Mouse (Mus musculus): ENCODE measurements around the gene Pde1b. TPM values are rescaled to one million over a fixed set of nuclear protein-coding genes. Genes with fewer than 3 reads are reported as not detected.

Pde1b gene
- total RNA-seq, 2 experiments from 2014 or later, result 55.7 to 63.7 TPM

DNA sequence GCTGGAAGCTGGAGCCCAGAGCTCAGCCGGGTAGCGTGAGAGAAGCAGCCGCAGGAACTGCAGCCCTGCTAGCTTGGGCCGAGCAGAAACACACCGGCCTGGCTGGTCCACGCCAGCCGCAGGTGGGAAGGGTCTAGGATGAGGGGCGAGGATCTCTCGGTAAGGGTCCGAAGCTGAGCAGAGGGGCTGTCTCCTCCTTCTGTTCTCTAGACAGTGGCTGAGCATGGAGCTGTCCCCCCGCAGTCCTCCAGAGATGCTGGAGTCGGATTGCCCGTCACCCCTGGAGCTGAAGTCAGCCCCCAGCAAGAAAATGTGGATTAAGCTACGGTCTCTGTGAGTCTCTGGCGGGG, 392 bp downstream of the Pde1b start:
- DNase-seq (ENCODE audit: low spot score in 2 of 2), result no peak

DNA sequence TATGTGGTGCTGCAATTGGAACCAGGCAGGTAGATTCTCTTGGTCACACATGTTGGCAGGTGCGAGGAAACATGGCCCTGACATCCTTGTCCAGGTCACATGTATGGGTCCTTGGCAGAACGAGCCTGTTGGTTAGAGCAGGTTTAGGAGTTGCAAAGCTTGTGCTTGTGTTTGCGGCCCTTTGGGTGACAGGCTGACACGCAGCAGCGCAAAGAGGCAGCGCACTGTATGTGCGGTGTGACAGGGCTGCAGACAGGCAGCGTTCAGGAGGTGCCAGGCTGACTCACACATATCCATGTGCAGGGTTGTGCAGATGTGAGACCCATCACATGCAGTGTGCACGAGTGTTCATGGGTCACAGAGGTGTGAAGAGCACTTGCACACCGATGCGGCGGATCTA, 826 bp downstream of the Pde1b start:
- peak in 1 of 2 experiments; percentile 26 for DNase-seq (ENCODE audit: low spot score in 2 of 2)

DNA sequence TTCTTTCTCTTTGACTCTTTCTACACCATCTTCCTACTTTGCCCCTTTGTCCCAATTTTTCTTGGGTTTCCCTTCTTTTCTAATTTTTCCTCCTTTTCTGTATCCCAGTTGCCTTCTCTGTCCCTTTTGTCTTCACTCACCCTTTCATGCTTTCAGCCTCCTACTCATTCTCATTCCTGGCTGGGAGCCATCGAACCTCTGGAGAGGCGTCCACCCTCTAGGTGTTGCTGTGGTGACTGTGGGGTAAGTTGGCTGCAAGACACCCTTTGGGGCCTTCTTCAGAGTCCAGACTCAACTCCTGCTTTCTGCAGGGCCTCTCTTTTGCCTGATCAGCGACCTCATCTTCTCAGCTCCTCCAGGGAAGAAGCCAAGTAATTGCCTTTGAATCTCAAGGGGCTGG, 6.5 kb downstream of the Pde1b start:
- DNase-seq (ENCODE audit: low spot score in 2 of 2), result no peak

DNA sequence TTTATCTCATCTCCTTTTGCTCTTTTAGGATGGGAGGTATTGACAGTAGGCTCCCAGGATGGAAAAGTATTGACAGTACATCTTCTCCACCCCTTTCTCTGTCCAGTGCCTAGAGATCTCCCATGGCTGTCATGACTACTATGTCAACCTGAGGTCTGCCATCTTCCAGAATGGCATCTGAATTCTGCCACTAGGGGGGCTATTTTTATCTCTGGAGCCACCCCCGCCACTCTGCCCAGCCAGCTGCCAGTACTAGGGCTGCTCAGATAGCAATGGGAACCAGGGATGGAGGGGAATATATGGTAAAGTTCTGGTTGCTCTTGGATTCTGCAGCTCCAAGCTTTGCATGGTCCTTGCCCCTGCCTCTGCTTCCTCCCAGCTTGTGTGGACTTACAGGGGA, 8.8 kb downstream of the Pde1b start:
- no peak for DNase-seq (ENCODE audit: low spot score in 2 of 2)

DNA sequence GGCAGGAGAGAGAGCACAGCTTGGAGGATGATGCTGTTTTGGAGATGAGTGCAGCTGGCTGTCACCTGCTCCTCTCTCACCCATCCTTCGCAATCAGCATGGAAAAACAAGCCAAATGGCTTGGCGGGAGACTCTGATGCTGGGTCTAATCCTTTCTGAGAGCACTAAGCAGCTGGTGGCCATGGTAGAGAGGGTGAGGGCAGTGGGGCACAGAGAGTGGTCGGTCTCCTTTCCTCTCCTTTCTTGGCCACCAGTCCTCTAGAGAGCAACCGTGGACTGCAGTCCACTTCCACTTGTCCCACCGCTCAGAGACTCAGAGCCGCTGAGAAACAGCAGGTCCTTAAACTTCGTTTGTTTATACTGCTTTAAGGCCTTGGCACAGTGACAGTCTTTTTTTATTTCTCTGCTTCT, 10.8 kb downstream of the Pde1b start:
- DNase-seq (ENCODE audit: low spot score in 2 of 2), result no peak

DNA sequence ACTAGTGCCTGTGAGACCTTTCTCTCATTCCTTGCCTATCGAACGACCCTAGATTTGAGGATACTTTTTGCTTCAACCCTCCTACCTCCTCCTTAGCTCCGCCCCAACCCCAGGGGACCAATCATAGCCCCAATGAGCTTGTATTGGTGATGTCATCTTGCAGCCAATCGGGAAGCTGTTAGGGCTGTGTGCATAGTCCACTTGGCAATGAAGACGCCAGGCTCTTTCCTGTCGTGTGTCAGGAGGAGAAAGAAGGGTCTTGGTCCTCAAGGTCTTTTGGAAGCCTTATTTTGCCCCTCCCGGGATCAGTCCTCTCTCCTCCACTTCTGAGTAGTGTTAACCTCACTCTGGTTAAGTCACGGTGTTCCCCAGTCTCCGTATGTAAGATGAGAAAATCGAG, 11.3 kb downstream of the Pde1b start:
- peak; percentile 71 to 82 for DNase-seq (ENCODE audit: low spot score in 2 of 2)

DNA sequence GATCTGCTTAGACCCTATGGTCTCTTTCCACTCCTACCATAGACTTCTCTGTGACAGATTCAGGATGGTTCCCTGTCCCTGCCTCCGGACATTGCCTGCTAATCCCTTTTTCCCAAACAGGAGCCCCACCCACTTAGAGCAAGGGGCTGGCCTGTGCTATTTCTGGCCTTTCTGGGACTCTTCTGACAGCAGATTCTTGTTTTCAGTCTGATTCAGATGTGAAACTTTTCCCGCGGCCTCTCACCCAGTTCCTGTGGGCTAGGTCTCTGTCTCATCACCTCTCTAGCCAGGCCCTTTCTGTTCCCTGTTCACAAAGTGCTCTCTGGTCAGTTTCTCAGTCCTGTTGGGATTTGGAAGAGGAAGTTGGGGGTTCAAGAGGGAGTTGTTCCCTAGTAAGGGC, 12.1 kb downstream of the Pde1b start:
- DNase-seq (ENCODE audit: low spot score in 2 of 2), result no peak

DNA sequence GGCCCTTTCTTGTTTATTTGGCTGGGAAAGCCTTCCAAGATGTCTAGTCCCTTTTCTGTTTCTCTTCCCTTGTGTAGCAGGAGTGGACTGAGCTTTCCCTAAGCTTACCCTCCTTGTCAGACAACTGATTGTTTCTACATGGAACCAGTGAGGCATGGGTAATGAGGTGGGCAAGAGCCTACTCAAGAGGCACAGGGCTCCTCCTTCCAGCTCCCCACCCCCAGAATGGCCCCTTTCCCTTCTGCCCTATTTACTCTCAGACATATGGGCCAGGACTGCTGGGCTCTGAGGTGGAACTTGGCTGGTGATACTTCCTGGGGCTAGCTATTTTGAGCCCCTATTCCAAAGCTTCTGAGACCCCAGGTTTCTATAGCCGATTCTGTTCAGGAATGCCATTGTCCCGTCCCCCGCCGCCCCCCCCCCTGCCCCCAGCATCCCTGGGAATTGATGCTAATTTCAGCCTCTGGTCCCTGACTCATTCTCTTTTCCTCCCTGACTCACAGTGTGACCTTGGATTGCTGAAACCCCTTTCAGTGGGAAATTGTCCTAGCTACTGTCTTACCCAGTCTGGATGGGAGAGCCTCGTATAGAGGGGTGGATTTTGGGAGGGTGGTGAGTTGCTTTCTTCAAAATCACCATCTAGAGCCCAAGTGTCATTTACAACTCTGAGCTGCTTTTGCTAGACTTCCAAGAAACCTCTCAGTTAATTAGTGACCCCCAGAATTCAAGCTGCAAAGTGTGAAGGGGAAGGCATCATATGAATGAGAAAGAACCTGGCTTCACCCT, 16.0 kb downstream of the Pde1b start:
- DNase-seq (ENCODE audit: low spot score in 2 of 2), result no peak

DNA sequence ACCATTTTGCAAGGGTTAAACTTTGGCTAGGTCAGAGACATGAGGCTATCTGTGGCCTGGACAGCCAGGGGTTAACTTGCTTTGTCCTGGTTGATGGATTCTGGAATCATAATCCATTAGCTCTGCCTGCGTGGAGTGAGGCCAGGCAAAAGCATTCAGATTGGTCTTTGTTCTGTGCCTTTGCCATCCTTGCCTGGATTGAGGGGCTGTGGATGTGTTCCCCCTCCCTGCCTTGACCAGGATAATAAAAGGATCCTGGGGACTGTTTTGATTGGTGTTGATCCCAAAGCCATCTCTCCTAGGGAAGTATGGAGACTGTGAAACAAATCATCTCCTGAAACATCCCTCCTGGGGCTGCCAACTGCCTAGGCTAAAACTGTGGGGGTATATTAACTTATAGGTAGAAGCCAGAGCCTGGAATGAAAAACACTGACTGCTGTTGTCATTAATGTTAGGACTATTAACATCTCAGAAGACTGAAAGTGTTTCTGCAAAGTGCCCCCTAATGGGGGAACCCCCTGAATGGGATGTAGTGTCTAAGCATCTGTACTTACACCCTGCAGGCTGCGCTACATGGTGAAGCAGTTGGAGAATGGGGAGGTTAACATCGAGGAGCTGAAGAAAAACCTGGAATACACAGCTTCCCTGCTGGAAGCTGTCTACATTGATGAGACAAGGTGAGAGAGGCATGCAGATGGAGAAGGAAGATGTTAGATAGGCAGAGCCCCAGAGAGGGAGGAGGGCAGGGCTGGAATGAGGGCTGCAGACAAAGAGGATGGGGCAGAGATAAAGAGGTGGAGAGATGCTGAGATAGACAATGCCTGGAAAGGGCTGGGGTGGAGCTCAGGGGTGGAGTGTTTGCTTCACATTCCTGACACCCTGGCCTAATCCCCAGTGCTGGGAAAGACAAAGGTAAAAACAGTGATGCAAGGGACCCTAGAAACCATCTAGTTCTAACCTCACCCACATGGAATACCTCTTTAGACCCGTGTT, 16.8 kb downstream of the Pde1b start:
- DNase-seq (ENCODE audit: low spot score in 2 of 2), result no peak

DNA sequence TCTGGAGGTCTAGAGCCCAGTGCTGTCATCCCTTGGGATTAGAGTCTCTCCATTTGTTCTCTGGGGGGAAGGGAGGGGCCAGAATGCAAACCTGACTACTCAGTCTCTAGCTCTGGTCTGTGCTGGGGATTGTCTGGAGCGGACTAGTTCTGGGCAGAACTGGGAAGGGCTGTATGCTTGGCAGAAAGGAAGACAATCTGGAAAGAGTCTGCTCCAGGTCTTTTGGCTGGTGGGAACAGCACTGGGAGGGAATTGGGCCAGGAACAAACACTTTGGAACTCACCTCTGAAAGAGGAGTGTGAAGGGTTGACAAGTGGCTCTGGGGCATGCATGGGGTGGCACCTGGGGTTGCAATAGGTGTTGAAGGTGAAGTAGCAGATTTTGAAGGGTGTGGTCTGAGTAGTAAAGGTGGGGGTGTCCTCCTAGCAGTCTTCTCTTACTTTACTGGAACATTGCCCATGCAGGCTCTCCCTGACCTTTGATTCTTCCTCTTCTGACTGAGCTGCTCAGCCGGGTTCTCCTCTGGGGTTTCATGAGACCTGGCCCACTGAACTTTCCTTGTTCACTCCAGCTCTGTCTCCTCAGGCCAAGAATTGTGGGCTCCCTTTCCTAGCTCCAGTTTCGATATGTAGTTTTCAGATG, 19.7 kb downstream of the Pde1b start:
- DNase-seq (ENCODE audit: low spot score in 2 of 2), result no peak

DNA sequence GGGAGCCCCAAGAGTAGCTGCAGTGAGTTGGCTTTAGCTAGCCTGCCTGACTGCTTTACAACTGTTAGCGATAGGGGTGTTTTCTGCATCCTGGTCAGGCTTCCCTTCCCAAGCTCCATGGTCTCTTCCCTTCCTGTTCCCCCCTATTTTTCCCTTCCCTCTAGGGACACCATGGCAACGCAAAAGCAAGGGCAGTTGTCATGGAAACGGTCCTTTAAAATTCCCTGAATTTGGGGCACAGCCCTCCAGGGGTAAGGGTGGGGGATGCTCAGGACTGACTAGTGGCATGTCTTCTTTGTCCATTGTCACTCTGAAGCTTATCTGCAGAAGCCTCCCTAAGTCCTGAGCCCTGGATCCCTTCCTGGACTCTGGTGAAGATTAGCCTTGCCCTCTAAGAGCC, 20.3 kb downstream of the Pde1b start:
- DNase-seq (ENCODE audit: low spot score in 2 of 2), result no peak

DNA sequence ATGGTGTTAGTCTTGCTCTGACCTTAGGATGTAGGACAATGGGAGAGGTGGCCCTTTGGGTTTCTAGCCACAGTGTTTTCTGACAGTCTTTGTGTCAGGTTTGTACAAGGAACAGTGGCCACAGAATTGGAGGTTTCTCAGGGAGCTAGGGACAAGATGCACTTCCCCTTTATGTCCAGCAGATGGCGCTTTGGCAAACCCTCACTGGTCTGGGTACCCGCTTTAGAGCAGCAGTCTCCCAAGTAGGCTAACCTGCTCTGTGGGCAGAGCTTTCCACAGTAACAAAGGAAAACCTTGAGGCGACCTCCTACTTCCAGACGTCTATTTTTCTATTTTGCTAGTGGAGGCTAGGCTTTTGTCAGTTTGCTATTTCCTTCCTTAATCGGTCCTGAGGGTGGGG, 27.5 kb downstream of the Pde1b start:
- peak; percentile 67 to 80 for DNase-seq (ENCODE audit: low spot score in 2 of 2)

DNA sequence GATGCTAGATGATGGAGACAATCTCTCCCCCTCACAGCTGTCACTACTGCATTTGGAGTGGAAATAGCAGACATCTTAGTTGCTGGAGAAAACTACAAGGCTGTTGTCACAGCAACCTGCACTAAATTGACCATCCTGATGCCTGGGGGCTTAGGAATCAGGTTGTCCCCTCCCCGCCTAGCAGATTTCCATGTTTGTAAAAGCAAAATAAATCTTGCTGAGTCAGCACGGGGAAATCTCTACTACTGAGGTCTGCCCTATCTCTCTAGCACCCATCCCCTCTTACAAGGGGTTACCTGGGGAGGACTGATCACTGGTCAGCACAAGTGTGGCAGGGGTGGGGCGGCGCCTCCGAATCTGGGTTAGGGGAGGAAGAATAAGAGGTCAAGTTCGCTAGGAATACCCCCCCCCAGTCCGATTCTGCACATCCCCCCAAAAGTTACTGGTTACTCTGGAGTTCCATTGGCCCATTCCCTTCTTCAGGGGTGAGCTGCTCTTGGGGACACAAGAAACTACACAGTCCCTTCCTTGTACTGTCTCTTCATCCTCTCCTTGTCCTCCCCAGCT, 31.3 kb downstream of the Pde1b start:
- no peak for DNase-seq (ENCODE audit: low spot score in 2 of 2)

DNA sequence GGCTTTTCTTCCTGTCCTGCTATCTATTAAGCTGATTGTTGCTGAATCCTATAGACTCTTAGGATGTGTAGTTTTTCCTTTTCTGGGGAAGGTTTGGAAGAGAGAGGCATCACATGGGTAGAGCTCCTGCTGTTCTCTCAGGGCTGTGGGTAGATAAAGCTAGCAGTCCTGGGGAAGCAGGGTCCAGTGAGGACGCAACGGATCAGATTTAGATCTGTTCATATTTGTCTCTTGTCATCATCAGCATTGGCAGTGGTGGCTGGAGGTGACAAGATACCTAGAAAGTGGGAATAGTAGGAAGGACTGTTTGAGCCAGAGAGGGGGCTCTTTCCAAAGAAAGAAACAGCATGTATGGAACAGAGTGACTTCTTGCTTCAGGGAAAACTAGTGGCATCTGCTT, 32.2 kb downstream of the Pde1b start:
- DNase-seq (ENCODE audit: low spot score in 2 of 2), result no peak

DNA sequence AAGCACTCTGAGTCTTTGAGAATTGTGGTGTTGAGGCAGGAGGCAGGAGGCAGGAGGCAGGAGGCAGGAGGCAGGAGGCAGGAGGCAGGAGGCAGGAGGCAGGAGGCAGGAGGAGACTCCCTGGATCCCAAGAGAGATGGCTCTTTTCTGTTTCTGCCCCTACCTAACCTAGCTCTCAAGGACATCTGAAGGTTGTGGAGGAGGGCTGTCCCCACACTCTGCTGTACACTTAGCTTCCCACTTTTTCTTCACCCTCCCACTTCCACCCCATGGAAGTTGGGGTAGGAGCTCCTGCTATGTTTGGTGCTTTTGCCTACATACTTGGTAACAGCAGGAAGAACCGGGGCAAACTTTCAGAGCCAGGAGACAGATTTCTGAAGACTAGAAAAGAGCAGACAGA, 33.0 kb downstream of the Pde1b start:
- DNase-seq (ENCODE audit: low spot score in 2 of 2), result no peak

DNA sequence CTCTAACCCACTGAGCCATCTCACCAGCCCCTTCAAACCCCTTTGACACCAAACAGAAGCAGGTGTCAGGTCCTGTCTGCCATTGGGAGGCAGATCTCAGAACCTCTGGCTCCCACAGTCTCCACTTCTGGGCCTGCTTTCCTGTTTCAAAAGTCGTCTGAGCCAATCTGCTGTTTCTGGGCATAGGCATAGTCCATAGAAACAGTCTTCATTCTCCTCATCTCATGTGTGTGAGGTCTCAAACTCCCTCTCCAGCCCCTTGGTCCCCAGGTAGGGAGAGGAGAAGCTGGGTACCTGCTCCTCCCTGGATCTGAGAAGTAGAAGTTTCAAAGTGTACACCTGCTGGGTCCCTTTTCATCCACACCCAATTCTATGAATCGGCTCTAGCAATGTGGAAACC, 33.6 kb downstream of the Pde1b start:
- DNase-seq (ENCODE audit: low spot score in 2 of 2), result no peak

DNA sequence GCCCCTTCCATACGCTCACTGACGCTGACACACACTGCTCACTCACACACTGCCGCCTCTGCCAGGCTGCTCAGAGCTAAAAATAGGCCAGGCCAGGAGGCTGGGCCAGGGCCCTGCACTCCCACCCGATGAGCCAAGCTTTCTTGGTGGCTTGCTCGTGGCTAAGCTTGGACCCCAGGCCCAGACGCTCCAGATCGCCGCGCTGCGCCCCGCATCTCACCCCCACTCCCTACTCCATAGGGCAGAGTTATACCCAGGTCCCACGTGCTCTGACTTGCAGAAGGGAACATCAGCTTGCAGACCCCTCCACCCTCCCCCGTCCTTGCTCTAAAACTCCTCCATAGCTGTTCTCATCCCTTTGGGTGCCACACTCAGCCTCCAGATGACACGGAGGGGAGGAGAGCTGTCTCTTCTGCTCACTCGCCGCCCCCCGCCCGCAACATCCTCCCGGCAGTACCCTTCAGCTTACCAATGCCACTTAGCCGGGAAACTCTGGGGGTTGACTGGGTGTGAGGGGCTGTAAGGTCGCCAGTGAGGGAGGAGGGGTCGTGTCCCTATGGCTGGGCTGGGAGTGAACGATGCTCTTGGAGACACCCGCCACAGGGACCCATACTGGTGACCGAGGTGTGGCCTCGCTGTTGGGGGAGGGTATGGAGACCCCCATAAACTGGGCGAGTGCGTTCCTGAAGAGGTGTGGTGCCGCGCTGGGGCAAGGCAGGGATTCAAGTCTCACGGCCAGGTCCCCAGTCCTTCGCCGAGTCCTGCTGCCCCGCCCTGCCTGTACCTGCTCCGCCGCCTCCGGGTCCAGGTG, 34.4 kb downstream of the Pde1b start:
- DNase-seq (ENCODE audit: low spot score in 2 of 2), result peak in 1 of 2 experiments; percentile 73

DNA sequence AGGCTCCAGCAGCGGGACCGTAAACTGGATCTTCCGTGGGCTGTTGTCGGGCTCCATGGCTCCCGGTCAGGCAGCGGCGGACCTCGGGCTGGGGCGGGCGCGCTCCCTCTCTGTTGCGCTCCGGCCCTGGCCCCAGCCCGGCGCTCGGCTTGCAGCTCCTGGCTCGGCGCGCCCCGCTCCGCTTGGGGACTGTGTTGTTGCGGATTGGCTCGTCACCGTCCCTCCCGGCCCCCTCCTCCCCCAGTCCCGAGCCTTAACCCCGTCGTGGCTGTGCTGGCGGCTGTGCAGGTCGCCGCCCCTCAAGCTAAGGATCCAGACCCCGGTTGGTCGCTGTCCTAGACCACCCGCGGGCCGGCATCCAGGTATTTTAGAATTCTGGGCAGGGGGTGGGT, 35.0 kb downstream of the Pde1b start, which contains the start of gene Ppp1r1a:
Gene Ppp1r1a (minus strand): TSS at position 182 of the 392 bp plus-strand sequence.
- DNase-seq (ENCODE audit: low spot score in 2 of 2), result peak; percentile 75 to 80

DNA sequence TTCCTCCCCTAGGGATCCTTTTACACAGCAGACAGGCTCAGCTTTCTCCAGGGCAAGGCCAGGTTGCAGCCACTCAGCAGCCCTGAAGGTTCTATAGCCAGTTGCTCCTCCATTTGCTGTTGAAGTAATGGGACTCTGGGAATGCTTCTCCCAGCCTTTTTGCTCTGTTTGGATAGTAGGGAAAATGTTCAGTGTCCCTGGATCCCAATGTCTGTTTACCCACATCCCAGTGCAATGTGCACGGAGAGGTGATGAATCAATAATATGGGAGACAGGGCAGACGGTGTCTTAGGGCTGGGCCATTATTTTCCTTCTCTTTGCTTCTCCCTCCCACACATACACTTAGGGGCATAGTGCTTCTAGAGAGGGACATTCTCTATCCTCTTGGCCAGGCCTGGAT, 36.4 kb downstream of the Pde1b start:
- peak in 1 of 2 experiments; percentile 0 for DNase-seq (ENCODE audit: low spot score in 2 of 2)

DNA sequence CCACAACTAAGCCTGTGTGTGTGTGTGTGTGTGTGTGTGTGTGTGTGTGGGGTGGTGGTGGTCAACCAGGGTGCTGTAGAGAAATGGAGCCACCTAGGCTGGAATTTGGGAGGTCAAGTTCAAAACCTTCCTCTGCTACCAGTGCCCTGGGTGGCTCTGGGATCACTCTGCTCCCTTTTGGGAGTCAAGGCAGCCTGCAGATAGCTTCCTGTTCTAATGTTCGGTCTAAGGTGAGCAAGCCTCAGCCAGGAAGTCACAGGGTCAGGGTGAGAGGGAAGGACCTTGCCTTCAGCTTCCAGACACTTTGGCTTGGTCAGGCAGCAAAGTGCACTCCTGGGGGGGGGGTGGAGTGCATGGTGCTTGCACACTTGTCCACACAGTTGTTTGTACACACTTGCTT, 37.8 kb downstream of the Pde1b start:
- DNase-seq (ENCODE audit: low spot score in 2 of 2), result no peak

DNA sequence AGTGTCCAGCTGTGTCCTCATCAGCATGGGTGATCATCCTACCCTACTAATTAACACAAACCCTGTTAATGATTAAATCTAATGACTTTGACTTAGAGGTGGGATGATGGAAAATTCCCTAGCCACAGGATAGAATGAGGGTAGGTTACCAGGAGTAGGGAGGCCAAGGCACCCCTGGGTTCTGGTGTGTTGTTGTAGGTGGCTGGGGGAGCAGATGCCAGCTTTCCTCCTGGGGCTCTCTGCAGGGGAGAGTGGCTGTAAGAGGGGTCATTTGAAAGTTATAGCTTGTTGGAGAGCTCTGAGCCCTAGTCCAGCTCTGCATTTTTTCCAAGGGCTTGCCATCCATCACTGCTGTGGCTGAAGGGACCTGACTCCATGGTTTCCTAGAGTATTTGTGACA, 39.7 kb downstream of the Pde1b start:
- DNase-seq (ENCODE audit: low spot score in 2 of 2), result no peak
